Mouse (Mus musculus): ENCODE measurements around the gene Ctdspl.

DNA sequence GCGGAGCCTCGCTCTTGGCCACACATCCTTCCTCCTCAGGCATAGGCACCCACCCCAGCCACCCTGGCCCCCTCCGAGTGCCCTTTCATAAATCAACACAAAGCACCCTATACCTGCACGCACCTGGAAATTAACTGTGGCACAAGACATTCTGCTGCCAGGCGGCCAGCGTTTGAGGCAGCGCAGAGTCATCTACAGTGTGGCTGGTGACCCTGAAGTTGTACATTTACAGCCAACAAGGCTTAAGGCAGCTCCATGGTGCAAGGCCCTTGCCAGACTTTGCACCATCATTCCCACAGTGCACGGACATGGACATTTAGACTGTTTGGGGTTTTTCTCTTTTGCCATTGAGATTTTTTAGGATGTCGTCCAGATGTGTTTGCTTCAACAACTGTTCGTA is 134.4 kb downstream of the Ctdspl start:
- TF ChIP-seq POLR2A (IDR thresholded peaks at IDR 0.05; ENCODE audit: borderline replicate concordance, control insufficient read depth, low read depth, low read length) (no peak), CTCF (IDR thresholded peaks at IDR 0.05; ENCODE audit: control insufficient read depth, insufficient read depth, low read length) (no peak)
